Mouse (Mus musculus): ENCODE results near the gene Mturn.

- TF ChIP-seq CTCF (conservative IDR thresholded peaks at IDR 0.05; ENCODE audit: insufficient read depth, insufficient read length, low read depth, low read length): no peak
- no peak for TF ChIP-seq POLR2A (IDR thresholded peaks at IDR 0.05; ENCODE audit: low read depth, low read length)
Observed at GRCm38 (mm10) chr6:54721252-54721635, 39.8 kb downstream of the Mturn start.

Measured in kidney, adult 2 months (tissue).